Mouse (Mus musculus) spleen, adult 2 months (tissue): ENCODE measurements around the gene Hoxa7. TPM values are rescaled to one million over a fixed set of nuclear protein-coding genes. Genes with fewer than 3 reads are reported as not detected.

Experiments used
- DNase-seq, 2 experiments: peaks; one replicate each; pipeline versions ENCODE4 v3.0.0 to v3.0.0-alpha.2; 2012 to 2021; ENCODE audit warnings: low spot score in 2 of 2, low read depth in 1 of 2
- H3K27ac ChIP-seq: fragments of 200-500 bp; 2 replicates; pipeline ENCODE4 v1.5.1; 2012; ENCODE audit warnings: low read length, inconsistent platforms; ENCODE audit not compliant: insufficient read depth
- H3K27me3 ChIP-seq: fragments of 200-500 bp; 2 replicates; pipeline ENCODE4 v1.6.1; 2012; ENCODE audit warnings: mild to moderate bottlenecking, moderate library complexity, low read length, inconsistent platforms; ENCODE audit not compliant: control insufficient read depth, insufficient read depth
- H3K36me3 ChIP-seq: fragments of 200-500 bp; 2 replicates; pipeline ENCODE4 v1.6.1; 2012; ENCODE audit warnings: mild to moderate bottlenecking, low read length, inconsistent platforms; ENCODE audit not compliant: control insufficient read depth, insufficient read depth
- H3K4me1 ChIP-seq: fragments of 200-500 bp; 2 replicates; pipeline ENCODE4 v1.6.1; 2011; ENCODE audit warnings: inconsistent platforms; ENCODE audit not compliant: control insufficient read depth, insufficient read depth, insufficient read length
- H3K4me3 ChIP-seq: fragments of 200-500 bp; 2 replicates; pipeline ENCODE4 v1.5.1; 2011; ENCODE audit warnings: mild to moderate bottlenecking, inconsistent platforms; ENCODE audit not compliant: insufficient read depth, insufficient read length; ENCODE audit errors: extremely low read depth
- CTCF ChIP-seq: fragments of 200-500 bp; IDR thresholded peaks from 2 replicates; pipeline ENCODE4 v1.5.1; 2011; ENCODE audit warnings: mild to moderate bottlenecking, inconsistent platforms; ENCODE audit not compliant: insufficient read depth, insufficient read length, insufficient replicate concordance; ENCODE audit errors: extremely low read depth
- POLR2A ChIP-seq: fragments of 200-500 bp; IDR thresholded peaks from 2 replicates; pipeline ENCODE4 v1.6.1; 2011; ENCODE audit warnings: low read depth, low read length, inconsistent platforms
- WGBS: fragments of 180-500 bp; shearing (Covaris S2); methylation state at CpG from one replicate; pipeline ENCODE4 v1.1.7; 2018; 5-methylcytosine and 5-hydroxymethylcytosine counted together
- polyA plus RNA-seq: library from polyadenylated mRNA; depleted of rRNA; stranded (reverse); fragments of >200 nt; gene quantifications from 2 replicates; pipeline ENCODE4 v1.2.3, GENCODE M21; 2012

Hoxa7 gene
- polyA plus RNA-seq, 1 experiment: 0.56 TPM

DNA sequence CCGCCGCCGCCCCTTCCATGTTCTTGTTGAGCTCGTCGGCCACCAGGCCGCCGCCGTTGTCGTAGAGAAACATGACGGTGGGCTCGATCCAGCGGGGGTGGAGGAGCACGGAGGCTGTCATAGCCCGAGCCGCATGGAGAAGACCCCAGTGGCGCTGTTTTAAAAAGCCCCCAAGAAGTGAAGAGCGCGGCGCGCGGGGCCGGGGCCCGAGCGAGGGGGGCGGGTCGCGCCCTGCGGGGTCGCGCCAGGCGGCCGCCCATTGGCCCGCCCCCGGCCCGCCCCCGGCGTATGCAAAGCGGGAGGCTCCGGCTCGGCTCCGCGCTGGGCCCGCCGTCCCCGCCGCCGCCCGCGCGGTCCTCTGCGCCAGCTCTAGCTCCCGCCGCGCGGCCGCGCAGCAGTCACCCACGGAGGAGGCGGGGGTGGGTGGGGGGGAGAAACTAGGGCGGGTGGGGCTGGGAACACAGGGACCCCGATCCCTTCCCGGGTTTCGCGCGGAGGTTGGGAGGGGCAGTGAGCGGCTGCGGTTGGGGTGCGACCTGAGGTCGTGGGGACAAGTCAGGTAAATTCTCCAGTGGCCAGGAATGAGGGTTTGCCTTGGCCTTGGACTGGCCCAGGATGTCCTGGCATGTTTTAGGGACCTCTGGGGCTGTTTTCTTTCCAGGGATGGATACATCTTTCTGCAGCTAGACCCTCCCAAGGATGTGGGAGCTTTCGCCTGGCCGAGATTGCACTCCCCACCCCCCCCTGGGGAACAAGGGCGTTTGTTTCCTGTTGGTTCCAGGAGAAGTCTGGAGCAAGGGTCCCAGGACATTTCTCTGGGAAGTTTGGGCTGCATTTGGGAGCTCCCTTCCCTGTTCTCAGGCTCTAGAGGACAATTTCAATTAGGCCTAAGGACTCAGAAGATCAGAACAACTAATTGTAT, 39.3 kb upstream of the Hoxa7 start, which contains the start of gene Hoxa13:
Gene Hoxa13, minus strand, starts transcription at position 227 of the 922 bp plus-strand sequence.
- WGBS: 3% methylated on average over 44 of the region's 72 CpGs
- H3K36me3 ChIP-seq: no peaks in the 10 kb centered on the region
- peaks cover 49% of the 10 kb centered on the region for H3K27me3 ChIP-seq
- no peak within 1 kb of the TSS for H3K27ac ChIP-seq
- no peak for DNase-seq
- H3K4me3 ChIP-seq: peak within 1 kb of the TSS; percentile 57
- no peak for TF ChIP-seq POLR2A
- TF ChIP-seq CTCF: no peak
- peaks cover 4% of the 10 kb centered on the region for H3K4me1 ChIP-seq

DNA sequence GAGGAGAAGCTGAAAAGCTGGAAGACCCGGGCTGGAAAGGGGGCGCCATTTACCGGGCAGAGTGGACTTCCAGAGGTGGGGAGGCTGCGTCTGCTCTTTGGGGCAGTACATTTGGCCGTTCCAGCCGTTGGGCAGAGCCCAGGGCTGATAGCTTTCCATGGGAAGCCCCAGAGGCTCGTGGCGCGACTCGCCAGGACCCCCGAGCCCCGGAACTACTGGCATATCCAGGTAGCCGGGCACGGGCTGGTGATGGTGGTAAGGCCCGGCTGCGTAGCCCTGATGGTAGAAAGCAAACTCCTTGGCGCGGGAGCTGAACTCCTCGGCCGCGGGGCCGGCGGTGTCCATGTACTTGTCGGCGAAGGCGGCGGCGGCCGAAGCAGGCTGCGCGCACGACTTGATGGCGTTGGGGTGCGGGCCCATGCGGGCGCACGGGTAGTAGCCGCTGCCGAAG, 38.2 kb upstream of the Hoxa7 start:
- Histone ChIP-seq H3K27ac (no peak overlapping the region), H3K4me3 (peak overlapping the region; percentile 34; the same call in 1 of the 2 replicates), H3K36me3 (no peaks in the 10 kb centered on the region), H3K27me3 (peaks cover 42% of the 10 kb centered on the region), H3K4me1 (peaks cover 4% of the 10 kb centered on the region)
- no peak for DNase-seq
- TF ChIP-seq CTCF: no peak
- no peak for TF ChIP-seq POLR2A
- WGBS: 3% methylated on average over 39 of the region's 39 CpGs

DNA sequence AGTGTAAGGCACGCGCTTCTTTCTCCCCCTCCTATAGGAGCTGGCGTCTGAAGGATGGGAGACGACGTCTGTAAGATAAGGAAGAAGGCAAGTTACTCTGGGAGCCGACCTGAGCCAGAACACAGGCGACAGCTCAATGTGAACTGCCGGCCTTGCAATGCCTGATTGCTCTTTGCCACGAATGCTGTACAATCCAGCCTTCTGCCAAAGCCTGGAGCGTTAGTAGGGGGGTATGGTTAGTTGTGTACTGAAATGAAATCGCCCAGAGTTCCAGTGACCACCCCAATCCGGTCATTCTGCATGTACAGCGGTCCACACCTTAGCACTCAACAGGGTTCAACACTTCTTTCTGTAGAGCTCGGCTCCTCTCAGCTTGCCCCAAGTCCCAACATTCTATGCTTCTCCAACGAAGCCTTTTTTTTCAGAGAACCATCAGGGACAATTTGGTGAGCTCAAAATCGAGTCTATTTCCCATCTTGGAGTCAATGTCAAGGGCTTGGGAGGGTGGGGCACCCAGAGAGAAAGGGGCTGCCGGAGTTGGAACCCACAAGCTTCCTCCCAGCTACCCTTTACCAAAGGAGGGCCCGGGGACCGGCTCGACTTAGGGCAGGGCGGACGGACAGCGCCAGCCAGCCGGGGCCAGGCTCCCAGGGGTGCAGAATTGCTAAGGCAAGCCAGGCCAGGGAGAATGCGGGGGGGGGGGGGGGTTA, 37.6 kb upstream of the Hoxa7 start:
- DNase-seq: no peak
- WGBS: 3% methylated on average over 25 of the region's 25 CpGs
- H3K4me1 ChIP-seq: peaks cover 4% of the 10 kb centered on the region
- H3K36me3 ChIP-seq: no peaks in the 10 kb centered on the region
- no peak overlapping the region for H3K4me3 ChIP-seq
- TF ChIP-seq POLR2A: no peak
- no peak for TF ChIP-seq CTCF
- H3K27me3 ChIP-seq: peaks cover 41% of the 10 kb centered on the region
- no peak overlapping the region for H3K27ac ChIP-seq

DNA sequence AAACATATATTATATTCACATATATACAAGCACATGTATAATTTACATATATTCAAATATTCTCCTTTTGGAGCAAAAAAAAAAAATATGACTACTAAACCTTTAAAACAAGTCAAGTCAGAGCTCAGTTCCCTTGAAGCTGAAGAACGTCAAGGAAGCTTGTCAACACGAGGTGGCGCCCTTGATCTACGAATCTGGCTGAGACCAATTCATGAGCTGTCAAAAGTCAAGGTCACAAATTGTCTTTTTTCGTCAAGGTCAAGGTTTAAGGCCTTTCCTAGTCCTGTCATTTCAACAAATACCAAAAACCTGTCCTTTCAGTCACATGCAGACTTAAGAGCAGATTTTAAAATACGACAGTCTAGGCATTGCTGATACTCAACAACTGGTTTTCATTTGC, 35.3 kb upstream of the Hoxa7 start:
- Histone ChIP-seq H3K36me3 (no peaks in the 10 kb centered on the region), H3K4me1 (peaks cover 4% of the 10 kb centered on the region), H3K27me3 (peaks cover 46% of the 10 kb centered on the region), H3K27ac (no peak overlapping the region), H3K4me3 (no peak overlapping the region)
- WGBS: under 1% methylated on average over 6 of the region's 6 CpGs
- peak; percentile 64 to 76 for DNase-seq
- peak; percentile 77; the same call in 1 of the 2 replicates for TF ChIP-seq CTCF
- TF ChIP-seq POLR2A: no peak

DNA sequence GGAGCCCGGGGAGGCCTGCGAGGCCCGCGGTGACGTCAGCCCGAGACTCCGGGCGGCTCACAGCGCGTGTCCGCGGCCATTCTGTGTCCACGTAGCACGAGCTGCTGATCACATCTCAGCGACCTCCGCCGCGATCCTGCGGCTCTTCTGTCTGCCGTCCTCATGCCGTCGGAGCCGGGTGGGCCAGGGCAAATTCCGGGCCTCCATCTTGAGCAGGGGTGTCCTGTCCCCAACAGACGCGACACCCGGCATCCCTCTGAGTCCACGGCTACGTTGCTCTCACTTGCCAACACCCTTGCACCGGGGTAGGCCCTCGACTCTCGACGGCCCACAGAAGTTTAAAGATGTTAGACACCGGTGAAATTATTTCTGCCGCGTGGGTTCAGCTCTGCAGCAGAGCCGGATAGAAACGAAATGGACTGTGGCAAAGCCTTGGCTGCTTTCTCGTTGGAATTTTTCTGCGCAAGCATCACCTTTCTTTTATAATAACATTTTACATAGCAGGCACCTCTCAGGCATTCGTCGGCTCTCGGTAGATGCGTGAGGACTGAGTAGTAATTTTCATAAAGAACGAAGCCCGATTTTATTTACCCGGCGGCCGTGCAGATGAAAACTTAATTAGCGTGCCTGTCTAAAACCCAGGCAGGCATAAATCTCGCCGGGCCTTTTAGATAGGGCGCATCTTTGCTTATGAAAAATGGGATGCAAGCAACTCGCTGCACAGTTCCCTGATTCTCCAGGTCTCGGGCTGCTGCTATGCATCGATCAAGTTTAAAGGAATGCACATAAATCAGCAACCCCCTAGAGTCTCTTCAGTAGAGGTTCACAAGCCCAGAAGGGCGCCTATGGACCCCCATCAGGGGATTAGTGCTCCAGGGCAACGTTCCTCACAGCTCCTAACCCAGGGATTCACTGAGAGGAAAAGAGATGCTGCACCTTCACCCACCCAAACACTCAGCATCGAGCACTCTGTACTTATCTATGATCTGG, 32.2 kb upstream of the Hoxa7 start:
- Histone ChIP-seq H3K27me3 (peaks cover 41% of the 10 kb centered on the region), H3K36me3 (no peaks in the 10 kb centered on the region), H3K4me1 (peaks cover 5% of the 10 kb centered on the region), H3K4me3 (no peak overlapping the region), H3K27ac (no peak overlapping the region)
- no peak for DNase-seq
- no peak for TF ChIP-seq CTCF
- TF ChIP-seq POLR2A: no peak
- 4% methylated on average over 59 of the region's 59 CpGs for WGBS
